Comparison of ENCODE assay signal across 1 mouse cellular context in the genomic region with DNA sequence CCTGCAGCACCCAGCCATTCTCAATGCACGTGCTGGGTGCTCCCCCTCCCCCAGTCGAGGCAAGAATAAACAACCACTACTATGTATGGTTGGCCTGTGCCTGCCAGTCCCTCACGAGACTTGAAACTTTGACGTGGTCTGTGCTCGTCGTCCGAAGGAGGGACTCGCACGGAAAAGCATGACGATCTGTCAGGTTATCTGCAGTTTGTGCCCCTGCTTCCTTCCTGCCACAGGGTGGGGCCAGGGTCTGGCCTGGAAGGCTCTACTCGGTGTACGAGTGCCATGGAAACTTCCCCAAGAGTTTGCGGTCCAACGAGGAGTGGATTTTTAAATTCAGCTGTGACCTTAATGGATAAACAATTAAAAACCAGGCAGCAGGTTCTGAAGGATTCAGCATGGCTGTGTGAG.
A peak's percentile ranks its signal among the peaks of the same experiment; 100 is the strongest.
TF ChIP-seq lines count a peak whose summit lies in the region.

No protein-coding gene starts in this region.

TF ChIP-seq in MEL, 35 proteins besides CTCF, POLR2A, EP300 and RAD21 (continued from another document):
- TF ChIP-seq MEF2A (IDR thresholded peaks at IDR 0.05; ENCODE audit: extremely low read depth, insufficient replicate concordance, low read depth, low read length, poor library complexity, severe bottlenecking): no peak
- peak; percentile 94 for TF ChIP-seq SIN3A (IDR thresholded peaks at IDR 0.05; ENCODE audit: low read length)
